Mouse (Mus musculus): ENCODE data around the gene Lmf1. TPM values are rescaled to one million over a fixed set of nuclear protein-coding genes. Genes with fewer than 3 reads are reported as not detected.

The Lmf1 gene
- polyA plus RNA-seq, 1 experiment, result 0.91 TPM

DNA sequence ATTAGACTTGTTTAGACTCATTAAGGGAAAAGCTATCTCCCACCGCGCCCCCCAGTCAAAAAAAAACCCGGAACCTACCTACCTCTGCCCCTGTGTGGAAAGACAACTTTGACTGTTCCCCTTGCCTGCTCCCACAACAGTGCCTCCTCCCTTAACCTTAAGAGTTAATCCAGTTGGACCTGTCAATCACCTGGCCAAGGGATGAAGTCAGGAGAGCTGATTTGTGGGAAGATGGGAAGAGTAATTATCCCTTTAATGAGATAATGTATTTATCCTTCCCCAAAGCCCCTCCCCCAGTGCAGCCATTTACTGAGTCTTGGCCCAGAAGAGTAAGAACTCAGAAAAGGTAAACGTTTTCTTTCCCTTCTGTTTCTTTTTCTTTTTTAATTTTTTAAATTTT lies 110.0 kb downstream of the Lmf1 start:
- Histone ChIP-seq H3K4me3 (replicated peaks) (no peak overlapping the region), H3K36me3 (ENCODE audit: control insufficient read depth) (no peaks in the 10 kb centered on the region), H3K27me3 (ENCODE audit: control insufficient read depth) (peaks cover 9% of the 10 kb centered on the region), H3K9me3 (ENCODE audit: control insufficient read depth, low read length) (no peaks in the 10 kb centered on the region), H3K4me1 (ENCODE audit: control insufficient read depth) (no peaks in the 10 kb centered on the region)
- TF ChIP-seq TAL1 (IDR thresholded peaks at IDR 0.05; ENCODE audit: low read length), result no peak
- TF ChIP-seq GATA1 (IDR thresholded peaks at IDR 0.05; ENCODE audit: low read length), result no peak

DNA sequence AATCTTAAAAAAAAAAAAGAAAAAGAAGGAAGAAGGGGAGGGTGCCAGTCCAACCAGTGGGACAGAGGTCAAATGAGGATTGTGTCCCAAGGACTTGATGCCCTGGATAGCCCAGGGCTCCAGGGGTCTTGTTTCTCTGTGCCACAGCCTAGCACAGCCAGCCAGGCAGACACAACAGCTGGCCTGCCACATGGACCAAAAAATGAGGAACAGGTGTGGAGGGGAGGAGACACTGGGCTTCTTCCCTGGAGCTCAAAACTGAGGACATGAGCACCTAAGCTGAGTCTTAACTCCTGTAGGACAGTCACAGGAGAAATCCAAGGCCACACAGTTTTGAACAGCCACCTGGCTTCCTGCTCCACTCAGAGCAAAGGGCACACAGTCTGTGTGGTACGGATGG lies 117.4 kb downstream of the Lmf1 start:
- Histone ChIP-seq H3K9me3 (ENCODE audit: control insufficient read depth, low read length) (peaks cover 2% of the 10 kb centered on the region; the same call in 1 of the 2 replicates), H3K36me3 (ENCODE audit: control insufficient read depth) (no peaks in the 10 kb centered on the region), H3K4me1 (ENCODE audit: control insufficient read depth) (no peaks in the 10 kb centered on the region), H3K4me3 (replicated peaks) (no peak overlapping the region), H3K27me3 (ENCODE audit: control insufficient read depth) (no peaks in the 10 kb centered on the region)
- TF ChIP-seq GATA1 (IDR thresholded peaks at IDR 0.05; ENCODE audit: low read length), result no peak
- TF ChIP-seq TAL1 (IDR thresholded peaks at IDR 0.05; ENCODE audit: low read length), result no peak

DNA sequence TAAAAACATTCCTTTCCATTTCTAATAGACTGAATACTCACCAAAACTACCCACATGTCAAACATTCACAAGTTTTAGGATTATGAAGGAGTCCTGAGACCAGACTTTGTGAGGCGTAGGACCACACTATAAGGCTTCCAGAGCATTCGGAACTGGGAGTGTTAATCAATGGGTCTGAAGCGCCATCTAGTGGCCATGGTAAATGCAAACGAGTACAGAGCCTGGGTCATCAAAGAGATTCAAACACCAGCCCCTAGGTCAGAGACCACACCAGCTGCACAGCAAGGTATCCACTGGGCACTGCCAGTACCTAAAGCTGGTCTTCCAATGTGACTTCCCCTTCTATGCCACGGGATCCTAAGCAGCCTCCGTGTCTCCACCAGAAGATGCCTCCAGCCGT lies 119.6 kb downstream of the Lmf1 start:
- no peaks in the 10 kb centered on the region for H3K4me1 ChIP-seq (ENCODE audit: control insufficient read depth)
- H3K27me3 ChIP-seq (ENCODE audit: control insufficient read depth), result no peaks in the 10 kb centered on the region
- H3K36me3 ChIP-seq (ENCODE audit: control insufficient read depth), result no peaks in the 10 kb centered on the region
- H3K4me3 ChIP-seq (replicated peaks), result no peak overlapping the region
- H3K9me3 ChIP-seq (ENCODE audit: control insufficient read depth, low read length), result peaks cover 2% of the 10 kb centered on the region; the same call in 1 of the 2 replicates
- TF ChIP-seq GATA1 (IDR thresholded peaks at IDR 0.05; ENCODE audit: low read length) (no peak), TAL1 (IDR thresholded peaks at IDR 0.05; ENCODE audit: low read length) (no peak)

DNA sequence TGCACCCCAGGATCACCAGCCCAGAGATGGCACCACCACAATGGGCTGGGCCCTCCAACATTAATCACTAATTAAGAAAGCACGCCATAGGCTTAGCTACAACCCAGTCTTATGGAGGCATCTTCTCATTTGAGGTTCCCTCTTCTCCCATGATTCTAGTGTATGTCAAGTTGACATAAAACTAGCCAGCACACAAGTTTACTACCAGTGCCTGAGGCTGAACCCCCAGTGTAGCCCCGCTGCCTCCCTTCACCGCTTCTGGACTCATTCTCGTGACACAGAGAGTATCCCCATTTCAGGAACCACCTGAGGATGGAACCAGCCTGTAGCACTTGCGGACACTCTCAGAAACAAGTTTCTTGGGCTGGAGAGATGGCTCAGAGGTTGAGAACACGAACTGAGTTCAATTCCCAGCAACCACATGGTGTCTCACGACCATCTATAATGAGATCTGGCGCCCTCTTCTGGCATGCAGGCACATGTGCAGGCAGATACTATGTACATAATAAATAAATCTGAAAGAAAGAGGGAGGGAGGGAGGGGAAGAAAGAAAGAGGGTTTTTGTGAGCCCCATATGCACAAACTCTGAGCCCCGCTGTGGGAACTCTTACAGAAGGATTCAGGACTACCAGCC lies 122.1 kb downstream of the Lmf1 start:
- H3K27me3 ChIP-seq (ENCODE audit: control insufficient read depth), result no peaks in the 10 kb centered on the region
- no peaks in the 10 kb centered on the region for H3K4me1 ChIP-seq (ENCODE audit: control insufficient read depth)
- H3K36me3 ChIP-seq (ENCODE audit: control insufficient read depth), result no peaks in the 10 kb centered on the region
- H3K9me3 ChIP-seq (ENCODE audit: control insufficient read depth, low read length), result peaks cover 2% of the 10 kb centered on the region; the same call in 1 of the 2 replicates
- H3K4me3 ChIP-seq (replicated peaks), result no peak overlapping the region
- no peak for TF ChIP-seq GATA1 (IDR thresholded peaks at IDR 0.05; ENCODE audit: low read length)
- TF ChIP-seq TAL1 (IDR thresholded peaks at IDR 0.05; ENCODE audit: low read length), result no peak

DNA sequence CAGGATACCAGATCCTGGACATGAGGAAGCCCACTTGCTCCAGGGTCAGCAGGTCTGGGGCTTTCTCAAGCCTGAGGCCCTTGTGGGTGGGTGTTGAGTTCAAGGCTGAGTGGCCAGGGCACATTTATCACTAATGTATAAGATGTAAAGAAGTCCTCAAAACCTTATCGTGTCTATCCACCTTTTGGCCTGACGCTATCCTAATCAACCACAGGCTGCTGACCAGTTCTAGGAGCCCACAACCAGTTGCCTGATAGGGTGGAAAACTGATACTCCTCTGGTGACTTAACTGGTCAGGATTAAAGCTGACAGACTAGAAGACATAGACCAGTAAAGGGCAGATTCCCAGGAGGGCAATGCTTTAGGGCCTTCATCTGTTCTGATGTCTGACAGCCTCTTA lies 131.1 kb downstream of the Lmf1 start:
- TF ChIP-seq GATA1 (IDR thresholded peaks at IDR 0.05; ENCODE audit: low read length) (no peak), TAL1 (IDR thresholded peaks at IDR 0.05; ENCODE audit: low read length) (no peak)
- Histone ChIP-seq H3K27me3 (ENCODE audit: control insufficient read depth) (peaks cover 4% of the 10 kb centered on the region), H3K4me1 (ENCODE audit: control insufficient read depth) (no peaks in the 10 kb centered on the region; the same call in 1 of the 2 replicates), H3K36me3 (ENCODE audit: control insufficient read depth) (no peaks in the 10 kb centered on the region), H3K4me3 (replicated peaks) (no peak overlapping the region), H3K9me3 (ENCODE audit: control insufficient read depth, low read length) (peaks cover 6% of the 10 kb centered on the region)

DNA sequence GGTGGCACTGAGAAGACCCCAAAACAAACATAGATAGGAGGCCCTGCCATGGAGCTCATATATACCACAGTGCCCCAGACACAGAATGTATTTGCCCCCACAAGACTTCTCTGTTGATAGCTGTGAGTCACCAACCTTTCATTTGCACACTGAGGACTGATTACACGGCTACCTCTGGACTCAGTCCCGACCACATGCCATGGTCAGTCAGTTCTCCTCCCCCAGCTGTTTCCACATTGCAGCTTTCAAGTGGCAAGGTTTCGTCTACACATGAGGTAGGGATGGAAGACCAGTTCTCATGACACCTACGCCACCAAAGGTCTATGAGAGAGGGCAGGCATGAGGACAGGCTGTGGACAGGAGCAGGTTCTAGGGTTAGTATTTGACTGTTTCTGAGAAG lies 132.3 kb downstream of the Lmf1 start:
- no peaks in the 10 kb centered on the region for H3K36me3 ChIP-seq (ENCODE audit: control insufficient read depth)
- peaks cover 9% of the 10 kb centered on the region for H3K4me1 ChIP-seq (ENCODE audit: control insufficient read depth)
- peaks cover 6% of the 10 kb centered on the region for H3K9me3 ChIP-seq (ENCODE audit: control insufficient read depth, low read length)
- no peak overlapping the region for H3K4me3 ChIP-seq (replicated peaks)
- peaks cover 10% of the 10 kb centered on the region for H3K27me3 ChIP-seq (ENCODE audit: control insufficient read depth)
- TF ChIP-seq TAL1 (IDR thresholded peaks at IDR 0.05; ENCODE audit: low read length) (no peak), GATA1 (IDR thresholded peaks at IDR 0.05; ENCODE audit: low read length) (no peak)

Other genes with a start within 250 kb of the Lmf1 start
- gene Tpsab1, start 233.5 kb upstream of the Lmf1 start, polyA plus RNA-seq (2012), result 0.04 TPM in 1 of 2 replicates, not detected in the other
- gene Tpsb2, start 212.8 kb upstream of the Lmf1 start, polyA plus RNA-seq (2012), result 0.21 and 0.22 TPM in 2 replicates
- gene Tpsg1, start 209.8 kb upstream of the Lmf1 start, polyA plus RNA-seq (2012), result not detected in 2 replicates
- 0.06 and 0.26 TPM in 2 replicates for gene Cacna1h, start 145.3 kb upstream of the Lmf1 start, polyA plus RNA-seq (2012)
- not detected in 2 replicates for gene Tekt4, start 124.5 kb upstream of the Lmf1 start, polyA plus RNA-seq (2012)
- 0.01 TPM in 1 of 2 replicates, not detected in the other for gene Sstr5, start 81.8 kb upstream of the Lmf1 start, polyA plus RNA-seq (2012)
- gene Sox8, start 8.4 kb upstream of the Lmf1 start, polyA plus RNA-seq (2012), result not detected in 2 replicates
- not detected in 2 replicates for gene Gng13, start 138.1 kb downstream of the Lmf1 start, polyA plus RNA-seq (2012)
- 15.6 and 20.0 TPM in 2 replicates for gene Chtf18, start 148.3 kb downstream of the Lmf1 start, polyA plus RNA-seq (2012)
- 3.2 and 4.0 TPM in 2 replicates for gene Rpusd1, start 148.6 kb downstream of the Lmf1 start, polyA plus RNA-seq (2012)
- gene Mslnl, start 157.0 kb downstream of the Lmf1 start, polyA plus RNA-seq (2012), result not detected in 2 replicates
- not detected in 2 replicates for gene Msln, start 175.3 kb downstream of the Lmf1 start, polyA plus RNA-seq (2012)
- 2.0 TPM in 2 replicates for gene Narfl, start 194.7 kb downstream of the Lmf1 start, polyA plus RNA-seq (2012)
- gene Haghl, start 206.6 kb downstream of the Lmf1 start, polyA plus RNA-seq (2012), result 0.46 and 0.59 TPM in 2 replicates
- gene Ccdc78, start 207.5 kb downstream of the Lmf1 start, polyA plus RNA-seq (2012), result not detected in 2 replicates
- gene Fam173a, start 213.8 kb downstream of the Lmf1 start, polyA plus RNA-seq (2012), result 2.8 and 3.7 TPM in 2 replicates
- gene AC134908.4, start 216.6 kb downstream of the Lmf1 start, polyA plus RNA-seq (2012), result not detected in 2 replicates
- gene Metrn, start 218.1 kb downstream of the Lmf1 start, polyA plus RNA-seq (2012), result 7.2 and 7.4 TPM in 2 replicates
- gene Fbxl16, start 230.0 kb downstream of the Lmf1 start, polyA plus RNA-seq (2012), result not detected in 2 replicates
- 0.32 and 0.68 TPM in 2 replicates for gene Wdr24, start 244.5 kb downstream of the Lmf1 start, polyA plus RNA-seq (2012)
- 0.31 and 0.65 TPM in 2 replicates for gene Jmjd8, start 249.8 kb downstream of the Lmf1 start, polyA plus RNA-seq (2012)

All from erythroblast, embryonic 14.5 days (primary cell).